Mouse (Mus musculus) forebrain, embryonic 11.5 days (tissue): Measurements from ENCODE around the gene Kdm5c. TPM values are rescaled to one million over a fixed set of nuclear protein-coding genes. Genes with fewer than 3 reads are reported as not detected.

ENCODE experiments used
- ATAC-seq: fragments of 200-750 bp; cut with Nextera tagmentation; replicated peaks from 2 replicates; pipeline ENCODE4 v1.8.0; 2017; ENCODE audit warnings: moderate TSS enrichment; ENCODE audit not compliant: low FRiP score
- DNase-seq: peaks from one replicate; pipeline ENCODE4 v3.0.0-alpha.2; 2017; ENCODE audit warnings: low spot score
- H3K27ac ChIP-seq: fragments of 300-500 bp; sonication (generic); 2 replicates; pipeline ENCODE4 v1.5.1; 2014; ENCODE audit warnings: low read depth, low read length
- H3K27me3 ChIP-seq: fragments of 300-500 bp; sonication (generic); 2 replicates; pipeline ENCODE4 v1.6.1; 2014; ENCODE audit warnings: mild to moderate bottlenecking, low read length, mixed read lengths; ENCODE audit not compliant: control insufficient read depth, insufficient read depth
- H3K36me3 ChIP-seq: fragments of 300-500 bp; sonication (generic); 2 replicates; pipeline ENCODE4 v1.6.1; 2014; ENCODE audit warnings: mild to moderate bottlenecking, low read length, moderate library complexity, mixed read lengths; ENCODE audit not compliant: control insufficient read depth, insufficient read depth
- H3K4me1 ChIP-seq: fragments of 300-500 bp; sonication (generic); replicated peaks from 2 replicates; pipeline ENCODE4 v1.6.1; 2014; ENCODE audit warnings: low read length, mixed read lengths; ENCODE audit not compliant: control insufficient read depth, insufficient read depth
- H3K4me2 ChIP-seq: fragments of 300-500 bp; sonication (generic); 2 replicates; pipeline ENCODE4 v1.6.1; 2014; ENCODE audit warnings: low read depth, mild to moderate bottlenecking, low read length, moderate library complexity, mixed read lengths; ENCODE audit not compliant: severe bottlenecking
- H3K4me3 ChIP-seq: fragments of 300-500 bp; sonication (generic); 2 replicates; pipeline ENCODE4 v1.5.1; 2014; ENCODE audit warnings: low read depth, low read length
- H3K9ac ChIP-seq: fragments of 300-500 bp; sonication (generic); 2 replicates; pipeline ENCODE4 v1.6.1; 2014; ENCODE audit warnings: low read length
- H3K9me3 ChIP-seq: fragments of 300-500 bp; sonication (generic); 2 replicates; pipeline ENCODE4 v1.6.1; 2016; ENCODE audit warnings: low read length, mixed read lengths; ENCODE audit not compliant: control insufficient read depth
- WGBS: fragments of 180-500 bp; shearing (Covaris S2); extraction: QIAGEN DNeasy Blood & Tissue Kit; methylation state at CpG from one replicate; pipeline ENCODE4 v1.1.7; 2014; 5-methylcytosine and 5-hydroxymethylcytosine counted together
- polyA plus RNA-seq: library from polyadenylated mRNA; unstranded; fragments of >200 nt; fragmentation: Nextera tagmentation; extraction: Ambion mirVana; gene quantifications from 2 replicates; pipeline ENCODE4 v1.2.1, GENCODE M21; 2014

The Kdm5c gene
- 46.3 and 46.6 TPM in 2 replicates for polyA plus RNA-seq

DNA sequence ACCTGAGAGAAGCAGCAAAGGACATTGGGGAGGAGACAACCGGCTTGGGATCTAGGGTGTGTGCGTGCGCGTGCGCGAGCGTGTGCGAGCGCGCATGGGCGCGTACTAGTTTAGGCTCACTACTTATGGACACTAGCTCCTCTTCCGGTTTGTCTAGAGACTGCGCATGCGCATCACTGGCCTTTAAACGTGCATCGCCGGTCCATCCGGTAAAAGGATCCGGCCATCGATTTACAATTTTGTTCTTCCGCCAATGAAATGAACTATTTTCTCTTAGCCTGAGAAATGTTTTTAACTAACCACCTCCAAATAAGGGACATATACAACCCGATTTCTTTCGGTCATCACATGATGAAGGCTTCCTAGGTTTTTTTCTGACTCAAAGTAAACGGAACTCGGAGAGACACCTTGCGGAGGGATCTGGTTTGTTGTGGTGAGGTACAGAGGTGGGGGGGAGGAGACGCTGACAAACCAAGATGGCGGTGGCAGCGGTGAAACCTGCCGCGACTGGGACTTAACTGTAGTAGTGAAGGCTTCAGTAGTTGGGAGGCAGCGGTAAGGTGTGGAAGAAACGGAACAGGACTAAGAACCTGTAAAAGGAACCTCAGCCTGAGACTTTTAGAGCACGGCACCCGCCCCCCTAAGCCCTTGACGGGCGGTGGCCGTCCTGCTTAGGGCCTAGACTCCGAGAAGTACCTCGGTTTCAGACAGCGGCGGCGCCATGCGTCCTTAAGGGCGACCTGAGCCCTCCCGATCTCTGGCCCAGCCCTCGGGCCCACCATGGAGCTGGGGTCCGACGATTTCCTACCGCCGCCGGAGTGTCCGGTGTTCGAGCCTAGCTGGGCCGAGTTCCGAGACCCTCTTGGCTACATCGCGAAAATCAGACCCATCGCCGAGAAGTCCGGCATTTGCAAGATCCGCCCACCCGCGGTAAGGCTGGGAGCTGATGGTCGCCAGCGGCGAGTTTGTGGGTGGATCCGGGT, at the start of gene Kdm5c:
Gene Kdm5c, plus strand, starts transcription at position 240 of the 983 bp plus-strand sequence.
- peak; percentile 99 for ATAC-seq
- 1% methylated on average over 66 of the region's 69 CpGs for WGBS
- peak within 1 kb of the TSS; percentile 86 for H3K9ac ChIP-seq

DNA sequence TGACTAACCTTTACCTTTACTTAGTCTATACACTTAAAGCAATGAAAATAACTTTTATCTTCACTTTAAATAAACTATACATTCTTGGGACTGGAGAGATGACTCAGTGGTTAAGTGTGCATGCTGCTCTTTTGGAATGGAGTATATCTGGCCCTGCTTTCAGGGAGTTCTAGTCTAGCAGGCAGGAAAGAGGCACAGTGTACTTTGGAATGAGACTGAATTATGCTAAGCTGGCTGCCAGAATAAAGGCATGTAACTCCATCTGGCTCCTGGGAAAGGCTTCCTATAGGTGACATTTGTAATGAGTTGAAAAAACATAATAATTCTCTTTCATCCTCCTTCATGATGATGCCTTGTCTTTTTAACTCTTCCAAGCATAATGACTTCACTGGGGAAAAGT, 45.7 kb upstream of the Kdm5c start:
- Histone ChIP-seq H3K27ac (no peak overlapping the region), H3K4me3 (no peak overlapping the region), H3K36me3 (no peaks in the 10 kb centered on the region), H3K9ac (no peak overlapping the region), H3K4me1 (no peaks in the 10 kb centered on the region), H3K4me2 (no peak overlapping the region), H3K9me3 (no peaks in the 10 kb centered on the region), H3K27me3 (peaks cover 48% of the 10 kb centered on the region)
- DNase-seq (no peak), ATAC-seq (no peak)

More for the DNA sequence above, at the start of gene Kdm5c:
- Histone ChIP-seq H3K4me3 (peak within 1 kb of the TSS; percentile 90), H3K36me3 (no peaks in the 10 kb centered on the region; the same call in 1 of the 2 replicates), H3K9me3 (no peaks in the 10 kb centered on the region), H3K4me1 (peaks cover 3% of the 10 kb centered on the region), H3K4me2 (peak within 1 kb of the TSS; percentile 70), H3K27me3 (no peaks in the 10 kb centered on the region), H3K27ac (no peak within 1 kb of the TSS; the same call in none of the 2 replicates)
- peak; percentile 96 for DNase-seq

DNA sequence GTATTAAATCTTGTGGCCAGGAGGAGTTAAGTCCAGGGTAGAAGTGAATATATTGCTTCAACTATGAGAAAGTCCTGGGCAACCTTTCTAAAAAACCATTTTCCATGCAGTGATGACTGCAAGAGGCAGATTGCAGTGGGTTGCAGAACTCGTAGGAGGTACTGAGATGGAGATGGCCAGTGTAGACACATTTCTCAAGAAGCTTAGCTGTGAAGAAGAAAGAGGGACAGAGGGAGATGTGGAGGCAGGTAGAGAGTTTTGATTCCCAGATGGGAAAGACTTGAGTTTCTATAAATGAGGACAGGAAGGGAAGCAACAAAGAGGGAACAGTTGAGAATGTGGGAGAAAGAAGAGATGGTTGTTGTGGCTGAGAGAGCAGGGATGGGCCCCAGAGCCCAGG, 41.6 kb upstream of the Kdm5c start:
- Histone ChIP-seq H3K27ac (no peak overlapping the region), H3K27me3 (peaks cover 60% of the 10 kb centered on the region), H3K9me3 (no peaks in the 10 kb centered on the region), H3K4me2 (no peak overlapping the region), H3K4me1 (no peaks in the 10 kb centered on the region), H3K36me3 (no peaks in the 10 kb centered on the region), H3K9ac (no peak overlapping the region), H3K4me3 (no peak overlapping the region)
- DNase-seq (no peak), ATAC-seq (no peak)
- WGBS = 88% methylated on average over 1 of the region's 1 CpGs

DNA sequence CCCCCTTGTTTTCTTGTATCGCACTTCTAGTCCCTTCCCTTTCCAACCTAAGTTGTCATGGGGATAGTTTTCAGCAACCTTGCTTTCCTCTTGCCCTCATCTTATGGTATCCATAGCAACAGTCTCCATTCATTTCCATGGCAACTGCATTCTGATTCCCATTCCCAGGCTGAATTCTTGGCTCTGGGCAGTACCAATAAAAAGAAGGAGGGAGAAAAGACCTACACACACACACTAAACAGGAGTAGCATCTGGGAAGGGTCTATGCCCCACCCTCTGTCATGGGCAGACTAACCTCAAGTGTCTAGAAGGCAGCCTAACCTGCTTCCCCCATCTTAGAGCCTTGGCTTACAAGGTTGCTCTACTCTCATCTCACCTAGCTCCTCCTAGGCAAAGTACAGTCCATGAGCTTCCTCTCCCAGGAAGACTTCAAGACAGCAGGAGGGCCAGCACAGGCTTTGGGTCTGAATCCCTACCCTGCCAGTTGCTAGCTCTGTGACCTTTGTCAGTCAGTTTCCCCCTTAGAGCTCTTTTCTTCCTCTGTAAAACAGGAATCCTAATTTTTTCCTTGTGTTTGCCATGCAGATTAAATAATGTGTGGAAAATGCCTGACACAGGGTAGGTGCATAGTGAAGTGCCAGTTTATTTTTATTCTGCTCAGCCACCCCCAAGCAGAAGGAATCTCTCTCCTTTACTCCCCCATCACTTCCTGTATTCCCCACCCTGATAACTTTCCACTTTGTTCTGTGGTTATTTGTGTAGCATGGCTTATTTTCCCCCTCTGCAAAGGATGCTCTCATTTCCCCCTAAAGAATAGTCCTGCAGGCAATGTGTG, 34.8 kb upstream of the Kdm5c start:
- no peaks in the 10 kb centered on the region for H3K9me3 ChIP-seq
- no peak overlapping the region; the same call in 1 of the 2 replicates for H3K9ac ChIP-seq
- peaks cover 48% of the 10 kb centered on the region for H3K27me3 ChIP-seq
- peak overlapping the region; percentile 86 for H3K27ac ChIP-seq
- peaks cover 5% of the 10 kb centered on the region; the same call in 1 of the 2 replicates for H3K4me1 ChIP-seq
- no peak overlapping the region; the same call in 1 of the 2 replicates for H3K4me2 ChIP-seq
- 20% methylated on average over 1 of the region's 1 CpGs for WGBS
- H3K4me3 ChIP-seq = no peak overlapping the region
- H3K36me3 ChIP-seq = no peaks in the 10 kb centered on the region
- DNase-seq (peak; percentile 60), ATAC-seq (peak; percentile 90)

DNA sequence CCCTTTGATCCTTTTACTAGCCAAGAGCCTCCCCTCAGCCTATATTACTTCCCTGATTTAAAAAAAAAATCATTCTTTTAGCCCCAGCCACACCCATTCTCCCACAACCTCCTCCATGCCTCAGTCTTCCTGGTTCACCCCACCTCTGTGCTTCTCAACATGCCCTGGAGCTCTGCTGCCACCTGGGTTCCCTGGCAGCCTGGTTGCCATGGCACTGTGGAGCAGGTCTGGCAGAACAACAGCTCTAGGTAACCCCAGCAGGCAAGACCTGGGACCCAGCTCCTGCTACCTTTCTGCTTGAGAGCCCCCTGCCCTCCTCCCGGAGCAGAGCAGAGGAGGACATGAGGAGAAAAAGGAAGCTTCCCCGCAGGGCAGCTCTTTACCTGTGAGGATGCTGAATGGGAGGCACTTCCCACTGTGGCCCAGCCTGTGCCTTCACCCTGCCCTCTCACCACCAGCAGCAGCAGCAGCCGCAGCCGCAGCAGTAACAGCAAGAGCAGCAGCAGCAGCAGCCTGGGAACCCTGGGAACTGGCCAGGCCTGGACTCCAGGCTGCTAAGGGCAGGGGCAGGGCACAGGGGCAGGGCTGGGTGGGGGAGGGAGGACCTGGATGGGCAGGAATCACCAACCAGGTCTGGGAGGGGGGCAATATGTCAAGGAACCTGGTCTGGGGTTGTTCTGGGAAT, 30.9 kb upstream of the Kdm5c start:
- Histone ChIP-seq H3K36me3 (no peaks in the 10 kb centered on the region), H3K9ac (no peak overlapping the region), H3K9me3 (no peaks in the 10 kb centered on the region), H3K4me3 (no peak overlapping the region), H3K27ac (no peak overlapping the region), H3K27me3 (peaks cover 48% of the 10 kb centered on the region), H3K4me1 (peaks cover 5% of the 10 kb centered on the region; the same call in 1 of the 2 replicates), H3K4me2 (no peak overlapping the region)
- ATAC-seq = no peak
- 29% methylated on average over 4 of the region's 4 CpGs for WGBS
- no peak for DNase-seq

DNA sequence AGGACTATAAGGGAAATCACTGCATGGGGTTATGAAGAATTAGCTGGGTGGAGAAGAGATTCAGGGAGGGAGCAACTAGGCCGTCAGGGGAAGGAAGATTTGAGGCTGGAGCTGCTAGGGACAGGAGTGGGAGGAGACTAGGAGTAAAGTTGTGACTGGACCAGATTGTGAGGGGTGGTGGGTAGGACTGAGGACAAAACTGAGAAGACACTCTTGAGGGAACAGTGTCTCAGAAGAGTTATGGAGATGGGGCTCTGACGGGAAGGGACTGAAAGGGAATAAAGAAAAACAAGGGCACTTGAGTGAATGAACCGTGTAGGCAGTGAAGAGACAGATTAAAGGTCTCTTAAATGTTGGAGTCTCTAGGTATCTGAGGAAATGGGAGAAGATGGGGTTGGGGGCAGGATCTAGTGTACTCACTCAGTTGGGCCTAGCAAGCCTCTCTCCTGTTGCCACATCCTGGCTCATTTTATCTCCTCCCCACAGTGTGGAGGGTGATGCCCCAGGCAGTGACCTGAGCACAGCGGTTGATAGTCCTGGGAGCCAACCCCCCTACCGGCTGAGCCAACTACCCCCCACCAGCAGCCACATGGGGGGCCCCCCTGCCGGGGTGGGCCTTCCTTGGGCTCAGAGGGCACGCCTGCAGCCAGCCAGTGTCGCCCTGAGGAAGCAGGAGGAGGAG, 30.3 kb upstream of the Kdm5c start:
- peaks cover 5% of the 10 kb centered on the region; the same call in 1 of the 2 replicates for H3K4me1 ChIP-seq
- no peak overlapping the region for H3K27ac ChIP-seq
- H3K4me2 ChIP-seq = no peak overlapping the region
- DNase-seq = no peak
- 29% methylated on average over 8 of the region's 8 CpGs for WGBS
- no peak overlapping the region for H3K9ac ChIP-seq
- no peaks in the 10 kb centered on the region for H3K36me3 ChIP-seq
- H3K27me3 ChIP-seq = peaks cover 52% of the 10 kb centered on the region
- no peak overlapping the region for H3K4me3 ChIP-seq
- ATAC-seq = 0 out of 2 replicates have a peak, but pooled peaks have one; percentile 1
- no peaks in the 10 kb centered on the region for H3K9me3 ChIP-seq

DNA sequence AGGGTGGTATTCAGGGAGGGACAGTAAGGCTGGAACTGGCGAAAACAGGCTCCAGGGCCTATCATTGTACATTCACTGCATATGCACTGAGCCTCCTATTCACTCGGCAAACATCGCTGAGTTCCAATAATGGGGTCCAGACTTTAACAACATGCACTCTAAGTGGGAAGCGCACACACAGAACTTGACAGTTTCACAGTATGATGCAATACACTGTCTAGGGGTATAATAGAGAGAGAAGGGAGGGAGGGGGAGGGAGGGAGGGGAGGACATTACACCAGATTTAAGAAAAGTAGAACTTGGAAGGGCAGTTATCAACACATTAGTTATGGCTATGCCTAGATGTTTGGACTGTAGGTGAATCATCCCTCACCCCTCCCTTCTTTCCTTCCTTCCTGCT, 29.6 kb upstream of the Kdm5c start:
- Histone ChIP-seq H3K27ac (no peak overlapping the region), H3K4me1 (peaks cover 5% of the 10 kb centered on the region; the same call in 1 of the 2 replicates), H3K9ac (no peak overlapping the region), H3K4me3 (no peak overlapping the region), H3K36me3 (no peaks in the 10 kb centered on the region), H3K27me3 (peaks cover 54% of the 10 kb centered on the region), H3K9me3 (no peaks in the 10 kb centered on the region), H3K4me2 (no peak overlapping the region)
- WGBS = 71% methylated on average over 4 of the region's 4 CpGs
- ATAC-seq = 0 out of 2 replicates have a peak, but pooled peaks have one; percentile 45
- no peak for DNase-seq
